Mouse (Mus musculus): Measurements from ENCODE around the gene Mtmr3. TPM values are rescaled to one million over a fixed set of nuclear protein-coding genes. Genes with fewer than 3 reads are reported as not detected.

Gene Mtmr3
- polyA plus RNA-seq, 1 experiment from 2014 or later = 42.1 TPM

GRCm38 (mm10) chr11:4466191-4466590 lies 128.5 kb downstream of the Mtmr3 start:
- 79% methylated on average over 4 of the region's 4 CpGs for WGBS

GRCm38 (mm10) chr11:4464616-4465015 lies 130.0 kb downstream of the Mtmr3 start:
- 89% methylated on average over 4 of the region's 4 CpGs for WGBS
- Histone ChIP-seq H3K27me3 (replicated peaks; ENCODE audit: control insufficient read depth, insufficient read depth, low read length) (no peaks in the 10 kb centered on the region), H3K4me1 (replicated peaks; ENCODE audit: control insufficient read depth, insufficient read depth, low read length) (no peaks in the 10 kb centered on the region), H3K27ac (ENCODE audit: low read length) (no peak overlapping the region), H3K9me3 (ENCODE audit: control insufficient read depth, low read length) (no peaks in the 10 kb centered on the region), H3K36me3 (ENCODE audit: control insufficient read depth, insufficient read depth) (no peaks in the 10 kb centered on the region), H3K4me3 (replicated peaks; ENCODE audit: low read length) (no peak overlapping the region), H3K9ac (replicated peaks; ENCODE audit: low read depth, low read length) (no peak overlapping the region), H3K4me2 (ENCODE audit: low read length) (no peak overlapping the region)
- no peak for ATAC-seq

More at GRCm38 (mm10) chr11:4466191-4466590, 128.5 kb downstream of the Mtmr3 start:
- H3K4me2 ChIP-seq (ENCODE audit: low read length) = no peak overlapping the region
- no peaks in the 10 kb centered on the region for H3K36me3 ChIP-seq (ENCODE audit: control insufficient read depth, insufficient read depth)
- no peak overlapping the region for H3K27ac ChIP-seq (ENCODE audit: low read length)
- no peak for ATAC-seq
- no peak overlapping the region for H3K9ac ChIP-seq (replicated peaks; ENCODE audit: low read depth, low read length)
- H3K27me3 ChIP-seq (replicated peaks; ENCODE audit: control insufficient read depth, insufficient read depth, low read length) = no peaks in the 10 kb centered on the region
- H3K9me3 ChIP-seq (ENCODE audit: control insufficient read depth, low read length) = no peaks in the 10 kb centered on the region
- H3K4me1 ChIP-seq (replicated peaks; ENCODE audit: control insufficient read depth, insufficient read depth, low read length) = no peaks in the 10 kb centered on the region
- no peak overlapping the region for H3K4me3 ChIP-seq (replicated peaks; ENCODE audit: low read length)

- WGBS = 85% methylated on average over 1 of the region's 1 CpGs
- Histone ChIP-seq H3K4me1 (replicated peaks; ENCODE audit: control insufficient read depth, insufficient read depth, low read length) (no peaks in the 10 kb centered on the region), H3K9me3 (ENCODE audit: control insufficient read depth, low read length) (no peaks in the 10 kb centered on the region), H3K4me2 (ENCODE audit: low read length) (no peak overlapping the region), H3K27ac (ENCODE audit: low read length) (no peak overlapping the region), H3K9ac (replicated peaks; ENCODE audit: low read depth, low read length) (no peak overlapping the region), H3K4me3 (replicated peaks; ENCODE audit: low read length) (no peak overlapping the region), H3K36me3 (ENCODE audit: control insufficient read depth, insufficient read depth) (no peaks in the 10 kb centered on the region), H3K27me3 (replicated peaks; ENCODE audit: control insufficient read depth, insufficient read depth, low read length) (no peaks in the 10 kb centered on the region)
- ATAC-seq = no peak
Measured at GRCm38 (mm10) chr11:4464186-4464585, 130.5 kb downstream of the Mtmr3 start.

- no peak overlapping the region for H3K4me3 ChIP-seq (replicated peaks; ENCODE audit: low read length)
- 27% methylated on average over 2 of the region's 2 CpGs for WGBS
Measured at GRCm38 (mm10) chr11:4462868-4463267, 131.8 kb downstream of the Mtmr3 start.

GRCm38 (mm10) chr11:4461154-4461553 lies 133.5 kb downstream of the Mtmr3 start:
- H3K9ac ChIP-seq (replicated peaks; ENCODE audit: low read depth, low read length) = no peak overlapping the region
- 40% methylated on average over 12 of the region's 12 CpGs for WGBS
- no peaks in the 10 kb centered on the region for H3K36me3 ChIP-seq (ENCODE audit: control insufficient read depth, insufficient read depth)
- no peaks in the 10 kb centered on the region for H3K9me3 ChIP-seq (ENCODE audit: control insufficient read depth, low read length)
- no peaks in the 10 kb centered on the region for H3K27me3 ChIP-seq (replicated peaks; ENCODE audit: control insufficient read depth, insufficient read depth, low read length)
- ATAC-seq = no peak
- no peak overlapping the region for H3K27ac ChIP-seq (ENCODE audit: low read length)
- no peak overlapping the region for H3K4me3 ChIP-seq (replicated peaks; ENCODE audit: low read length)
- H3K4me1 ChIP-seq (replicated peaks; ENCODE audit: control insufficient read depth, insufficient read depth, low read length) = no peaks in the 10 kb centered on the region
- no peak overlapping the region for H3K4me2 ChIP-seq (ENCODE audit: low read length)

More at GRCm38 (mm10) chr11:4462868-4463267, 131.8 kb downstream of the Mtmr3 start:
- H3K4me2 ChIP-seq (ENCODE audit: low read length) = no peak overlapping the region
- H3K36me3 ChIP-seq (ENCODE audit: control insufficient read depth, insufficient read depth) = no peaks in the 10 kb centered on the region
- no peaks in the 10 kb centered on the region for H3K27me3 ChIP-seq (replicated peaks; ENCODE audit: control insufficient read depth, insufficient read depth, low read length)
- ATAC-seq = no peak
- no peaks in the 10 kb centered on the region for H3K4me1 ChIP-seq (replicated peaks; ENCODE audit: control insufficient read depth, insufficient read depth, low read length)
- H3K27ac ChIP-seq (ENCODE audit: low read length) = no peak overlapping the region
- no peaks in the 10 kb centered on the region for H3K9me3 ChIP-seq (ENCODE audit: control insufficient read depth, low read length)
- H3K9ac ChIP-seq (replicated peaks; ENCODE audit: low read depth, low read length) = no peak overlapping the region

GRCm38 (mm10) chr11:4460615-4461014 lies 134.0 kb downstream of the Mtmr3 start:
- H3K36me3 ChIP-seq (ENCODE audit: control insufficient read depth, insufficient read depth) = no peaks in the 10 kb centered on the region
- H3K4me3 ChIP-seq (replicated peaks; ENCODE audit: low read length) = no peak overlapping the region
- H3K4me1 ChIP-seq (replicated peaks; ENCODE audit: control insufficient read depth, insufficient read depth, low read length) = no peaks in the 10 kb centered on the region
- ATAC-seq = no peak
- WGBS = 72% methylated on average over 5 of the region's 5 CpGs
- H3K9me3 ChIP-seq (ENCODE audit: control insufficient read depth, low read length) = no peaks in the 10 kb centered on the region
- H3K9ac ChIP-seq (replicated peaks; ENCODE audit: low read depth, low read length) = no peak overlapping the region
- no peaks in the 10 kb centered on the region for H3K27me3 ChIP-seq (replicated peaks; ENCODE audit: control insufficient read depth, insufficient read depth, low read length)
- no peak overlapping the region for H3K27ac ChIP-seq (ENCODE audit: low read length)
- no peak overlapping the region for H3K4me2 ChIP-seq (ENCODE audit: low read length)

GRCm38 (mm10) chr11:4454895-4455535 lies 139.6 kb downstream of the Mtmr3 start:
- H3K9ac ChIP-seq (replicated peaks; ENCODE audit: low read depth, low read length) = no peak overlapping the region
- WGBS = 77% methylated on average over 8 of the region's 8 CpGs
- H3K27ac ChIP-seq (ENCODE audit: low read length) = no peak overlapping the region
- H3K9me3 ChIP-seq (ENCODE audit: control insufficient read depth, low read length) = no peaks in the 10 kb centered on the region
- no peaks in the 10 kb centered on the region for H3K36me3 ChIP-seq (ENCODE audit: control insufficient read depth, insufficient read depth)
- no peak overlapping the region for H3K4me3 ChIP-seq (replicated peaks; ENCODE audit: low read length)
- no peak for ATAC-seq
- H3K4me2 ChIP-seq (ENCODE audit: low read length) = no peak overlapping the region
- no peaks in the 10 kb centered on the region for H3K27me3 ChIP-seq (replicated peaks; ENCODE audit: control insufficient read depth, insufficient read depth, low read length)
- no peaks in the 10 kb centered on the region for H3K4me1 ChIP-seq (replicated peaks; ENCODE audit: control insufficient read depth, insufficient read depth, low read length)

- WGBS = 85% methylated on average over 12 of the region's 12 CpGs
- no peaks in the 10 kb centered on the region for H3K4me1 ChIP-seq (replicated peaks; ENCODE audit: control insufficient read depth, insufficient read depth, low read length)
- ATAC-seq = no peak
Measured at GRCm38 (mm10) chr11:4452467-4453184, 142.0 kb downstream of the Mtmr3 start.

GRCm38 (mm10) chr11:4451116-4451515 lies 143.5 kb downstream of the Mtmr3 start:
- no peaks in the 10 kb centered on the region for H3K36me3 ChIP-seq (ENCODE audit: control insufficient read depth, insufficient read depth)
- no peak overlapping the region for H3K4me2 ChIP-seq (ENCODE audit: low read length)
- no peak overlapping the region for H3K9ac ChIP-seq (replicated peaks; ENCODE audit: low read depth, low read length)
- 23% methylated on average over 9 of the region's 9 CpGs for WGBS
- no peaks in the 10 kb centered on the region for H3K27me3 ChIP-seq (replicated peaks; ENCODE audit: control insufficient read depth, insufficient read depth, low read length)
- H3K9me3 ChIP-seq (ENCODE audit: control insufficient read depth, low read length) = no peaks in the 10 kb centered on the region
- H3K4me1 ChIP-seq (replicated peaks; ENCODE audit: control insufficient read depth, insufficient read depth, low read length) = no peaks in the 10 kb centered on the region
- no peak overlapping the region for H3K4me3 ChIP-seq (replicated peaks; ENCODE audit: low read length)
- H3K27ac ChIP-seq (ENCODE audit: low read length) = no peak overlapping the region
- no peak for ATAC-seq

More at GRCm38 (mm10) chr11:4452467-4453184, 142.0 kb downstream of the Mtmr3 start:
- Histone ChIP-seq H3K9ac (replicated peaks; ENCODE audit: low read depth, low read length) (no peak overlapping the region), H3K9me3 (ENCODE audit: control insufficient read depth, low read length) (no peaks in the 10 kb centered on the region), H3K36me3 (ENCODE audit: control insufficient read depth, insufficient read depth) (no peaks in the 10 kb centered on the region), H3K4me2 (ENCODE audit: low read length) (no peak overlapping the region), H3K27me3 (replicated peaks; ENCODE audit: control insufficient read depth, insufficient read depth, low read length) (no peaks in the 10 kb centered on the region), H3K4me3 (replicated peaks; ENCODE audit: low read length) (no peak overlapping the region), H3K27ac (ENCODE audit: low read length) (no peak overlapping the region)

Data from forebrain, embryonic 16.5 days (tissue).